Mouse (Mus musculus): Measurements from ENCODE around the gene Ppa2.

Gene Ppa2

GRCm38 (mm10) chr3:133332280-133332679, 22.4 kb downstream of the Ppa2 start:
- DNase-seq, result no peak

DNA sequence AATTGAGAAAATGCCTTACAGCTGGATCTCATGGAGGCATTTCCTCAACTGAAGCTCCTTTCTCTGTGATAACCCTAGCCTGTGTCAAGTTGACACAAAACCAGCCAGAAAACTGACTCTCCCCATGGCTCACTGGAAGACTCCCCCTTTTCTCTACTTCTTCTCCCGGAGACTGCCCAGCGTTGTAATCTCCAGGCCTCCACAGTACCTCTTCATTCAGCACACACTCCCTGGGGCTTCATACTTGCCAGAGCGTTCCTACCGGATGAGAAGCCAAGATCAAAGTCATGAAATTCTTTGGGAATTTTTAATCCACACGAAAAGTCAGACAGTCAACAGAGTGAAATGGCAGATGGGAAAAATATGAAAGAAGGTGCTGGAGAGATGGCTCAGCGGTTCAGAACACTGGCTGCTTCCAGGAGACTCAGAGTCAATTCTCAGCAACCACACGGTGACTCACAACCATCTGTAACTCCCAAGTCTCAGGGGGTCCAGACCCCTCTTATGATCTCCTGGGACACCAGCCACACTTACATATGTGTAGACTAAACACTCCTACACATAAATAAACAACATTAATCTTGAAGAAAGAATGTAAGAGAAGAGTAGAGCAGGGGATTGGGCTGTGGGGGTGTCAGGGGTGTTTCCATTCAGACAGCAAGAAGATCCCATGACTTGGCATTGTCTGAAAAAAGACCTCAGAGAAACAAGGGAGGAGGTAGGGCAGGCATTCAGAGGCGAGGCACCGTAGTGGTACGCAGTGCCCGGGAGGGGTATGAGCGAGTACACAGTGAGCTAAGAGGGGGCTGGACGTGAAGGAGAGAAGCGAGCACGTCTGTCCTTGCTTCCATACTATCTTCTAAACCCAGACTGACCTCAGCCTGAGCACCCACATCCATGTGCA, 23.6 kb downstream of the Ppa2 start:
- DNase-seq, result no peak

GRCm38 (mm10) chr3:133334691-133335090, 24.8 kb downstream of the Ppa2 start:
- no peak for DNase-seq

- peak; percentile 67 for DNase-seq
Measured at GRCm38 (mm10) chr3:133335166-133335565, 25.3 kb downstream of the Ppa2 start.

DNA sequence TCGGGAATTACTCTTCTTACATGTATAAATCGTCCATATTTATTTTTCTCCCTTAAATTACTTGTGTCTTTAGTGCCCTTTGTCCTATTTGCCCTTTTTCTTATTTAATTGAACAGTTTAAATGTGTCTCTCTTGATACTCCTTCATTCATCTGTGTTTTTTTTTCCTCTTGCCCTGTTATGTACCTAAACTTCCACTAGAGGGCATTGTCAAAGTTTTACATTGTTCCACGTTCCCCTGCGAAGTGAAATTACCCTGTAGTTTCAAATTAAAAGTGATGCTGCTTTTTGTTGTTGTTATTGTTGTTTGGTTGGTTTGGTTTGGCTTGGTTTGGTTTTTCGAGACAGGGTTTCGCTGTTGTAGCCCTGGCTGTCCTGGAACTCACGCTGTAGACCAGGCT, 26.5 kb downstream of the Ppa2 start:
- peak; percentile 37 for DNase-seq

- peak; percentile 88 for DNase-seq
Measured at GRCm38 (mm10) chr3:133338851-133339356, 29.0 kb downstream of the Ppa2 start.

- peak; percentile 88 for DNase-seq
Measured at GRCm38 (mm10) chr3:133339411-133339823, 29.5 kb downstream of the Ppa2 start.

DNA sequence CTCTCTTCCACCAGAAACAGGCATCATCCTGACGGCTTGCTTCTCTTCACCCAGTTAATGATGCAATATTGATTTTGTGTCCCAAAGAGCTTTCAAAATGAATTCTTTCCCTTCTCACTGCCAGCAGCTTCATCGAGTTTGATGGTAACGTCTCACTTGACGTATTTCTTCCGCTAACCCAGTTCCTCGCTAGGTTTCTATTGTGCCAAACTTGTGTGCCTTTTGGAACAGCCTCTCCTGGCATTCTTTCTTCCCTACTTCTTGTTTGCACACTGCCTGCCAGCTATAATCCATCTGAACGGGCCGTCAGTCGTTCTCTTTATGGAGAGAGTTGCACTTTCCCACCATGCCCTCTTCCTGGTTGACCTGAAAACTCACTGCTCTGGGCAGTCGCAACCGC, 31.2 kb downstream of the Ppa2 start:
- DNase-seq, result no peak

DNA sequence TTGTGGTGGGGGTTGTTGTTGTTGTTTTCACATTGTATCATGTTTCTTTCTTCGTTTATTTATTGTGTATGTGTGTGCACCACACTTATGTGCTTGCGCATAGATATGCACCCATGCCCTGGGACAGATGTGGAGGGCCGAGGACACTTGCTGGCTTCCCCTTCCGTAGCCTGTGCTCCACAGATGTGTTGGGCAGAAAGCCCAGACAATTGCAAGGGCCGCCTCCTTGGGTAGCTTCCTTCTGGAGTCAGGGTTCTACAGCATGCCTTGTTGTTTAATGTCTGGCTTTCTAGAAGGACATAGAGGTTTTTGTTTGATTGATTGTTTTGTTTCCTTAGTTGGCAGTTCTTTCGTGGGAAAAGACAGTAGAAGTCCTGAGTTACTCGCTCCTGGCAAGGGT, 37.6 kb downstream of the Ppa2 start:
- DNase-seq, result no peak

DNA sequence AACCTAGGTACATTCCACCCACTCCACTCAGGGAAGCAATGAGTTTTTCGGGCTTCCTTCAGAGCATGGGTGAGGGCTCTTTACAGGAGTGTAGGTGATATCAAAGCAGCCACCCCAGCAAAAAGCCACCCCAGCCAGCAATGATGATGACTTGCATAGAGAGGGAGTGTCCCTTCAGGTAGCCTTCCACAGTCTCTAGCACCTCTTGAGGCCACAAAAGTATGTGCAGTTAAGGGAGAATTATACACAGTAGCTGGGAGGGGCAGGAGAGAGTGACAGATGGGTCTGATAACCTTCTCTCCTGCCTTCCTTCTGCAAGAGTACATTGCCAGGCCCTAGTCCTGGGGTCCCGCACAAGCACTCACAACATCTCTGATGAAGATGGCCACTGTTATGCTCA, 38.9 kb downstream of the Ppa2 start:
- no peak for DNase-seq

- no peak for DNase-seq
Measured at GRCm38 (mm10) chr3:133357426-133357974, 47.6 kb downstream of the Ppa2 start.

DNA sequence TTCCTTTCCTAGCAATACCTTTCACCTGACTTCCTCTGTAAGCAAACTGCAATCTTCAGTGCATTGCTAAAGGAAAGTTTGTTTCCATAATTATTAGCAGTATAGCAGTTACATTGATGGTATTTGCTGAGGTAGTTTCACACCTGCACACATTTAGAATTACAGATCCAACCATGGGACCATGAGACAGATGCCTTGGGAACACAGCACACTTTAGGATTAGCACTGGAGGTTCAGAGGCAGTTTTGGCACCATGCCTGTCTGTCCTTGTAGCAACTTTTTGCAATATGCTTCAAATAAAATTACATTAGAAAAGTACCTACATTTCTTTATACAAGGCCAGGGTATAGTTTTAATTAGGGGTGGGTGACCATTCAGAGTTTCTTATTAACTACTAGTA, 48.1 kb downstream of the Ppa2 start:
- DNase-seq, result no peak

- DNase-seq, result no peak
Measured at GRCm38 (mm10) chr3:133361406-133361805, 51.5 kb downstream of the Ppa2 start.

DNA sequence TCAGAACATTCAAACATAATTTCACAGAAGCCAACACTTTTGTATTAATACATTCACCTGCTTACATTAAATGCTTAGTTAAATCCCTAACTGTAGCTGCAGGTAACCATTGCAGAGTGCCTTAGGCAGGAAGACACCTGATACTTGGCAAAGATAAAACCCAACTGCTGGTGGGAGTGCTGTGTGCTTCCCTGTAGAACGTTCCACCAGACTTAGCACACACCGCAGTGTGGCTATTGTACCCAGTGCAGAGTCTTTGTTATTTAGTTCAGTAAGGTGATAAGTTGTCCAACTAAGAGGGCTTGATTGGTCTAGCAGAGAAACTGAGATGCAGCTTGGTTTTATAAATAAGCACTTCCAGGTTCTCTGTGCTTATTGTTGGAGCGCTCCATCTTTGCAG, 54.2 kb downstream of the Ppa2 start:
- DNase-seq, result no peak

DNA sequence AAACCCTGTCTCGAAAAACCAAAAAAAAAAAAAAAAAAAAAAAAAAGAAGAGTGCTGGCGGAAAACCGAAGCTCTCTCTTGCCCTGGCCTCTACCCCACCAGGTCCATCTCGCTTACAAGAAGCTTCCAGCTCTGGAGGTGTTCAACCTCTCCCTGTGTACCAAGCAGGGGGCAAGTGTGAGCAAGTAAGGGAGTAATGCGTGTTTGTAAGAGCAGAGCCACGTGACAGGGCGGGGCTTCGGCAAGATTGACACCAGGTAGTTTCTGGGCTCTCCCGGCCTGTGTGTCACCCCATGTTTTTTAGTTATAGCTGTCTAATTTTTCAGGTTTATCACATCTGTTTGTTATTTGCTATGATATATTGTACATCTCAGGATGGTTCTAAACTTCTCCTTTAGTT, 56.2 kb downstream of the Ppa2 start:
- no peak for DNase-seq

DNA sequence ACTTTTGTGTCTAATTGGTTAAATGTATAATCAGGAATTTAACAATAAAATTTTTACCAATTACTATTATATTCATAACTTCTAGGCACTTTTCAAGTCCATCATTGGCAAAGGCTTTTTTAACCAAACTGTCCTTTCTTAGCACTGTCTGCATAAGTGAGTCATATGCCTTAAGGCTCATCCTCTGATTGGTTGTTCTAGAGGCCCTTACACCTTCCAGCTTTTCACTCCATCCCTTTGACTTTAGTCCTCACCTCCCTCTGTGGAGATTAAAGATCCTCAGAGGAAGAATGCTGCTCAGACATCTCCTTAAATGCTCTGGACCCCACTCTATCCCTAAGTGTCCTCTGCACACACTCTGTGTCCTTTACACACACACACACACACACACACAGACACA, 68.3 kb downstream of the Ppa2 start:
- DNase-seq, result no peak

DNA sequence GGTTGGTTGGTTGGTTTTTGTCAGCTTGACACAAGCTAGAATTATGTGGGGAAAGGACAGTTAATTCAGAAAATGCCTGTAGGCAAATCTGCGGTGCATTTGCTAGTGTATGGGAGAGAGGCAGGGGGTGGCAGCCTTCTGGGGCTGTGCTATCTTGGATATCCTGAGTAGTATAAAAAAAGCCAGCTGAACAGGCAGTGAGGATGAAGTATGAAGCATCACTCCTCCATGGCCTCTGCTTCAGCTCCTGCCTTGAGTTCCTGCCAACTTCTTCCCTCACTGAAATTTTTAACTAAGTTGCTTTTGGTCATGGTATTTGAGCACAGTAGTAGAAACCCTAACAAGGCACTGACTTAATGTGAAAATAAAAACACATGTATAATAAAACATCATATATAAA, 70.1 kb downstream of the Ppa2 start:
- DNase-seq, result no peak

- no peak for DNase-seq
Measured at GRCm38 (mm10) chr3:133381519-133381918, 71.6 kb downstream of the Ppa2 start.

DNA sequence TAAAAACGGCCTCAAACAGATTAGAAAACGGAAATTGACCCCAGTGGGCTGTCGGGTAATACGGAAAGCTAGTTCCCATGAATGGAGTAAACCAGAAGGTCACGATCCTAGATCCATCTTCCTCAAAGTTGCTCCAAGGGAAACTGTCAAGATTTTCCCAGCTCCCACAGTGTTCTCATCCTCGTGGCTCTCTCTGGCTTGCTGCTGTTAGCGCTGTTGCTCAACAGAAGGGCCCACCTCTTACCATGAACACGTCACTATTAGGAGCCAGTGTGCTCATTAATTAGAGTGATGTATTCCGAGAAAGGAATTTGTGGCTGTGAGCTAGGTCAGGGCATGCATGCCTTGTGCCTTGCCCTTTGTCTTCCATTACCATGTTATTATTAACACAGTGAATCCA, 72.2 kb downstream of the Ppa2 start:
- DNase-seq, result peak; percentile 23

- DNase-seq, result no peak
Measured at GRCm38 (mm10) chr3:133384164-133384708, 74.3 kb downstream of the Ppa2 start.

- no peak for DNase-seq
Measured at GRCm38 (mm10) chr3:133387283-133387682, 77.4 kb downstream of the Ppa2 start.

- no peak for DNase-seq
Measured at GRCm38 (mm10) chr3:133389803-133390387, 80.0 kb downstream of the Ppa2 start.

DNA sequence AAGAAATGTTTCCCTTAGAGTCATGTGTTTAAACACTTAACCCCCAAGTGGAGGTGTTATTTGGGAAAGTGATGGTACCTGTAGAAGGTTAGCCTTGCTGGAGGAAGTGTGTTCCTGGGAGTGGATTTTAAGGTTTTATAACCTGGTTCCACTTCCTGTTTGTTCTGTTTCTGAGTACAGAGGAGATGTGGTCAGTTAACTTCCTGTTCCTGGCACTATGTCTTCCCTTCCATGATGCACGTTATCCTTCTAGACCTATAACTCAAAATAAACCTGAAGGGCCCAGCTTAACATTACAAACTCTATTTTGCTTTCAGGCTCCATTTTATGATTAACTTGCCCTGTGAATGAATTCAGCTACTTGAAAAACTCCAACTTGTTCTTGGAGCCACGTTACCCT, 84.6 kb downstream of the Ppa2 start:
- DNase-seq, result no peak

DNA sequence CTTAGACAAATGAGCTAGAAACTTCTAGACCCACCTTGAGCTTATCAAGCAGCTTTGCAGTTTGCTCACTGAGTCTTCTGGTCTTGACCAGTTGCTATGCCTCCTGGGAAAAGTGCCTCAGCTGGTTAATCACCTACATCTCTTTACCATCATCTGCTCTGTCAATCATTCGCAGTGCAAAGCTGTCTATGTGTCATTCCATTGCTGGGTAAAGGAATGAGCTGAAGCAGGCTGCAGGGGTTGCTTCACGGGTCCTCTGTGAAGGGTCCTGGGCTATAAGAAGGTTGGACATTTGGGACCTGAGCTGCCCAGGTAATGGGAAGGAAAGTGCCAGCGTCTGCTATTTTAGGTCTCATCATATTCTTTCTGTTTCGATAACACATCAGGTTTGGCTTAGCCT, 93.9 kb downstream of the Ppa2 start:
- DNase-seq, result no peak
